Mouse (Mus musculus): ENCODE data around the gene Mbip. TPM values are rescaled to one million over a fixed set of nuclear protein-coding genes. Genes with fewer than 3 reads are reported as not detected.

Mbip gene
- polyA plus RNA-seq, 1 experiment from 2014 or later: 18.6 TPM

DNA sequence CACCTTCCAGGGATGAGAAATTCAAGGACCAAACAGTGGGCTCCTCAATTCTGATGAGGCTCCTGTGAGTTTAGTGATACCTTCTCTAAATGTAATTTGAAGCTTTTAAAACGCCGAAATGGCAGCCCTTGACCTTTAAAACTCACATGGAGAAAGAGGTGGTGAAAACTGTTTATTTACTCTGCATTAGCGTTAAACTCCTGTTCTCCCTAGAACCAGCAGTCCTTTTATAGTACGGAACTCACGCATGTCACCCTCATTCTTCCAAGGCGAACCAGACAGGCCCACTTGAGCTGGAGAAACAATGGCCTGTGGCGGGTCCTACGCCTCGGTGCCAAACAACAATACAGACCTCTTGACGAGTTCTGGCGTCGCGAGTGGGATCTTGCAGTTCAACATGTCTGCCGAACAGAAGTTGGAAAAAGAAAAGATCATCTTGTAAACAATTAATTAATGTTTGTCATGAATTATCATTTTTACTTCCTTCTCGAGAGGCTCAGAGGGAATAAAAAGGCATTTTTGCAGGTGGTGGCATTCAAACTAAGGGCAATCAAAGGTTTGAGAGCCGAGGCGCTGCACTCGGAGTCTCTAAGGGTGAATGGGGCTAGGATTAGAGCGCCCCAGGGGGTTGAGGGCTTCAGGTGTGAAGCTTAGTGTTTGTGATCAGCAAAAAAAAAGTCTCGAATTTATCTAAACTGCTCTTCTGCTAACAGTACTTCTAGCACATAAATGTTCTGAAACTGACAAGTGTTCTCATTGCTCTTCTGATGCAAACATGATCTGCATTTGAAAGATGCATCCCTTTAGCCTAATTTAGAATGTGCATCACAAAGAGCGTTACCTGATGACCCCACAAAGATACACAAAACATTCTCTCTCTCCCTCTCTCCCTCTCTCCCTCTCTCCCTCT, 47.5 kb downstream of the Mbip start:
- WGBS: 35% methylated on average over 21 of the region's 21 CpGs
- H3K4me3 ChIP-seq (ENCODE audit: low read depth, low read length): no peak overlapping the region
- no peak for TF ChIP-seq CTCF (IDR thresholded peaks at IDR 0.05; ENCODE audit: low read depth)
- TF ChIP-seq EP300 (optimal IDR thresholded peaks at IDR 0.05): no peak
- no peak overlapping the region for H3K4me2 ChIP-seq (replicated peaks; ENCODE audit: low read depth)
- H3K9ac ChIP-seq (ENCODE audit: low read length): no peak overlapping the region
- no peak for ATAC-seq (ENCODE audit: low FRiP score, low TSS enrichment)
- H3K27ac ChIP-seq (replicated peaks): no peak overlapping the region
- no peaks in the 10 kb centered on the region for H3K36me3 ChIP-seq (ENCODE audit: control insufficient read depth, insufficient read depth, low read length)
- no peak for DNase-seq (ENCODE audit: low spot score)
- H3K27me3 ChIP-seq (ENCODE audit: control insufficient read depth, insufficient read depth, low read length): no peaks in the 10 kb centered on the region
- no peaks in the 10 kb centered on the region for H3K9me3 ChIP-seq (ENCODE audit: control insufficient read depth, low read length)
- no peaks in the 10 kb centered on the region; the same call in 1 of the 2 replicates for H3K4me1 ChIP-seq (replicated peaks; ENCODE audit: control insufficient read depth, insufficient read depth)

DNA sequence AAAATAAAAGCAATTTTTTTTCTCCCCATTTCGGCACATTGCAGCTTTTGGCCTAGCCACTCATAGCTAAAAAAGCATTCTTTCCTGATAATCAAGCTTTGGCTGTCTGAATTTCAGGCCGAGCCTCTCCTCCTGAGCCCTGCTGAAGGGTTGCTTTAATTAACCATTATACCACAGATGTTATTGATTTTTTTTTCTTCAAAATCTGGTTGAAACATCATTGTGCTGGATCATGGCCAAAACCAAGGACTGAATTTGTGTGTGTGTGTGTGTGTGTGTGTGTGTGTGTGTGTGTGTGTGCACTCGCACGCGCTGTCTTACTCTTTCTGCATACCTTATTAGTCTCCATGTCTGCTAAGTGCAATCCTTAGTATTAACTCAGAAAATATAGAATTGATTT, 48.6 kb downstream of the Mbip start:
- WGBS: 69% methylated on average over 5 of the region's 5 CpGs

GRCm38 (mm10) chr12:56296524-56296923, 49.2 kb downstream of the Mbip start:
- Histone ChIP-seq H3K4me2 (replicated peaks; ENCODE audit: low read depth) (no peak overlapping the region), H3K36me3 (ENCODE audit: control insufficient read depth, insufficient read depth, low read length) (no peaks in the 10 kb centered on the region), H3K4me1 (replicated peaks; ENCODE audit: control insufficient read depth, insufficient read depth) (no peaks in the 10 kb centered on the region), H3K27me3 (ENCODE audit: control insufficient read depth, insufficient read depth, low read length) (no peaks in the 10 kb centered on the region), H3K27ac (replicated peaks) (no peak overlapping the region), H3K4me3 (ENCODE audit: low read depth, low read length) (no peak overlapping the region), H3K9ac (ENCODE audit: low read length) (no peak overlapping the region), H3K9me3 (ENCODE audit: control insufficient read depth, low read length) (no peaks in the 10 kb centered on the region)
- no peak for DNase-seq (ENCODE audit: low spot score)
- ATAC-seq (ENCODE audit: low FRiP score, low TSS enrichment): no peak
- 44% methylated on average over 6 of the region's 6 CpGs for WGBS
- TF ChIP-seq EP300 (optimal IDR thresholded peaks at IDR 0.05) (no peak), CTCF (IDR thresholded peaks at IDR 0.05; ENCODE audit: low read depth) (no peak)

More for the DNA sequence above, 48.6 kb downstream of the Mbip start:
- Histone ChIP-seq H3K27ac (replicated peaks) (no peak overlapping the region), H3K36me3 (ENCODE audit: control insufficient read depth, insufficient read depth, low read length) (no peaks in the 10 kb centered on the region), H3K27me3 (ENCODE audit: control insufficient read depth, insufficient read depth, low read length) (no peaks in the 10 kb centered on the region), H3K4me1 (replicated peaks; ENCODE audit: control insufficient read depth, insufficient read depth) (no peaks in the 10 kb centered on the region; the same call in 1 of the 2 replicates), H3K4me3 (ENCODE audit: low read depth, low read length) (no peak overlapping the region), H3K9ac (ENCODE audit: low read length) (no peak overlapping the region), H3K4me2 (replicated peaks; ENCODE audit: low read depth) (no peak overlapping the region), H3K9me3 (ENCODE audit: control insufficient read depth, low read length) (no peaks in the 10 kb centered on the region)
- TF ChIP-seq CTCF (IDR thresholded peaks at IDR 0.05; ENCODE audit: low read depth) (no peak), EP300 (optimal IDR thresholded peaks at IDR 0.05) (no peak)
- ATAC-seq (ENCODE audit: low FRiP score, low TSS enrichment) (no peak), DNase-seq (ENCODE audit: low spot score) (no peak)

DNA sequence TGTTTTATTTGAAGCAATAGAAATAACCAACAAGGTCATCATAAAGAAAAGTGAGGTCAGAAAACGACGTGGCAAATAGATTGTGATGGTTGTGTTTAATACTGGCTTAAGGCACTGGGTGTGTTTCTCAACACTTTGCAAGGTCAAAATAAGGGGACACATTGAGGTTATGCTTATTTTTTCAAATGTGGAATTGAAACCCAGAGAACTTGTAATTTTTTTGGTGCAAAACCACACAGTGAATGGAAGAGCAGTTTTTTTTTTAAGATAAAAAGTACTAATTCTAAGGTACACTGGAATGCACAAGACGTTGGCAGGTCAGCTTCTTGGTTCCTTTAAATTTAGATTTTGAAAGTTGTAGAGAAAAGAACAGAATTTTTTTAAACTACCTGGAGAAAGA, 50.5 kb downstream of the Mbip start:
- H3K27ac ChIP-seq (replicated peaks): no peak overlapping the region
- H3K9ac ChIP-seq (ENCODE audit: low read length): no peak overlapping the region
- no peaks in the 10 kb centered on the region for H3K9me3 ChIP-seq (ENCODE audit: control insufficient read depth, low read length)
- DNase-seq (ENCODE audit: low spot score) (no peak), ATAC-seq (ENCODE audit: low FRiP score, low TSS enrichment) (no peak)
- H3K4me2 ChIP-seq (replicated peaks; ENCODE audit: low read depth): no peak overlapping the region
- TF ChIP-seq EP300 (optimal IDR thresholded peaks at IDR 0.05): no peak
- TF ChIP-seq CTCF (IDR thresholded peaks at IDR 0.05; ENCODE audit: low read depth): no peak
- no peaks in the 10 kb centered on the region for H3K27me3 ChIP-seq (ENCODE audit: control insufficient read depth, insufficient read depth, low read length)
- 64% methylated on average over 3 of the region's 3 CpGs for WGBS
- no peaks in the 10 kb centered on the region for H3K36me3 ChIP-seq (ENCODE audit: control insufficient read depth, insufficient read depth, low read length)
- H3K4me3 ChIP-seq (ENCODE audit: low read depth, low read length): no peak overlapping the region
- no peaks in the 10 kb centered on the region for H3K4me1 ChIP-seq (replicated peaks; ENCODE audit: control insufficient read depth, insufficient read depth)

DNA sequence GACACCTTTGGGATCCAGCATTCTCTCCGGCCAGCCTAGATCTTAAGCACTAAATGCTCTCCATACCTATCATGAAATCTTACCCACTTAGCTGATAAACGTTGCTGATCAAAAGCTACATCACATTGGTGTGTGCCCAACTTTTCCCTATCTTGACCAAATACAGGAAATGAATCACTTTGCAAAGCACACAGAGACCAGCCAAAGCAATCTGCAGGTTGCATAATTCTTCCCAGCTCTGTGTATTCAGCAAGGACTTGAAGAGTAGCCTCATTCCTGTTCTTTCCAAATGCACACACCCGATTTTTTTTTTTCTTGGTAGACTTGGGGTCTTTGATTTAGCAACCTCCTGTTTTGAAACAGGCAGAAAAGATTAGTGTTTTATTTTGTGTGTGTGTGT, 57.1 kb downstream of the Mbip start:
- WGBS: 46% methylated on average over 3 of the region's 3 CpGs
- Histone ChIP-seq H3K36me3 (ENCODE audit: control insufficient read depth, insufficient read depth, low read length) (no peaks in the 10 kb centered on the region), H3K9me3 (ENCODE audit: control insufficient read depth, low read length) (no peaks in the 10 kb centered on the region), H3K9ac (ENCODE audit: low read length) (no peak overlapping the region), H3K4me2 (replicated peaks; ENCODE audit: low read depth) (no peak overlapping the region), H3K4me1 (replicated peaks; ENCODE audit: control insufficient read depth, insufficient read depth) (no peaks in the 10 kb centered on the region), H3K27me3 (ENCODE audit: control insufficient read depth, insufficient read depth, low read length) (no peaks in the 10 kb centered on the region), H3K4me3 (ENCODE audit: low read depth, low read length) (no peak overlapping the region), H3K27ac (replicated peaks) (no peak overlapping the region)
- DNase-seq (ENCODE audit: low spot score) (peak; percentile 47), ATAC-seq (ENCODE audit: low FRiP score, low TSS enrichment) (peak; percentile 85)
- TF ChIP-seq EP300 (optimal IDR thresholded peaks at IDR 0.05): no peak
- no peak for TF ChIP-seq CTCF (IDR thresholded peaks at IDR 0.05; ENCODE audit: low read depth)

- H3K4me2 ChIP-seq (replicated peaks; ENCODE audit: low read depth): no peak overlapping the region
- H3K9me3 ChIP-seq (ENCODE audit: control insufficient read depth, low read length): no peaks in the 10 kb centered on the region
- no peaks in the 10 kb centered on the region for H3K27me3 ChIP-seq (ENCODE audit: control insufficient read depth, insufficient read depth, low read length)
- no peak overlapping the region for H3K9ac ChIP-seq (ENCODE audit: low read length)
- no peak overlapping the region for H3K27ac ChIP-seq (replicated peaks)
- H3K36me3 ChIP-seq (ENCODE audit: control insufficient read depth, insufficient read depth, low read length): no peaks in the 10 kb centered on the region
- no peak overlapping the region for H3K4me3 ChIP-seq (ENCODE audit: low read depth, low read length)
- no peaks in the 10 kb centered on the region for H3K4me1 ChIP-seq (replicated peaks; ENCODE audit: control insufficient read depth, insufficient read depth)
- TF ChIP-seq CTCF (IDR thresholded peaks at IDR 0.05; ENCODE audit: low read depth): no peak
- no peak for TF ChIP-seq EP300 (optimal IDR thresholded peaks at IDR 0.05)
- 97% methylated on average over 14 of the region's 14 CpGs for WGBS
- DNase-seq (ENCODE audit: low spot score): no peak
- ATAC-seq (ENCODE audit: low FRiP score, low TSS enrichment): no peak
These were observed 58.9 kb downstream of the Mbip start for GRCm38 (mm10) chr12:56286828-56287227.

Measured in stomach, postnatal 0 days (tissue).